Mouse (Mus musculus) monocyte, adult 5-6 weeks (primary cell): ENCODE data around the gene Olfr1148. TPM values are rescaled to one million over a fixed set of nuclear protein-coding genes. Genes with fewer than 3 reads are reported as not detected.

Source experiments
- ATAC-seq: fragments of 153-309, 156-312 bp; replicated peaks from 2 replicates; pipeline ENCODE4 v1.8.0; 2017; ENCODE audit warnings: mild to moderate bottlenecking; ENCODE audit not compliant: low TSS enrichment, insufficient number of reproducible peaks, severe bottlenecking, poor library complexity, low FRiP score
- total RNA-seq: library from RNA; stranded (forward); fragments of 200-1000, 200-491, 200-594 nt; gene quantifications from 3 replicates; pipeline ENCODE4 v1.2.3, GENCODE M21; 2017

Olfr1148 gene
- not detected in 3 replicates for total RNA-seq

DNA sequence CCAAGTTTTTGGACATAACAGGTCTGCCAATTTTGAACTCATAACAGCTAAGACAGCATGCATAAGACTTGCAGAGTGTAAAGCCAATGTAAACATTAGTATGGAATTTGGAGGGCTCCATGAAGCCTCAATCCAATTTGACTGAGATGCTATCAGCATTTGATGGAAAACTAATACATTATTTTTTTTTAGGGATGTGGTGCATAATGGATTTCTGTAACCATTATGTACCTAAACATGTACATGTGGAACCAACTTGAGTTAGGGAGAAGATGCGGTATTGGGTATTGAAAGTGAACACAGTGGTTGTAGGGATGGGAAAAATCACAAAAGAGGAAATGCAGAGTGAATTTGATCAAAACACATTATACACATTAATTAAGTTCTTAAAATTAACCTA is at the start of gene Olfr1148:
Gene Olfr1148 (plus strand): TSS at position 301 of the 400 bp plus-strand sequence.
- ATAC-seq: no peak

GRCm38 (mm10) chr2:87800292-87800691 is 30.0 kb upstream of the Olfr1148 start, which contains the start of gene Olfr1143:
Olfr1143 (plus strand) TSS chr2:87800592.
- no peak for ATAC-seq

GRCm38 (mm10) chr2:87809522-87809921 is 20.8 kb upstream of the Olfr1148 start, which contains the start of gene Olfr1145:
Olfr1145 (plus strand) TSS chr2:87809822.
- no peak for ATAC-seq

GRCm38 (mm10) chr2:87843693-87844092 is 13.4 kb downstream of the Olfr1148 start, which contains the start of gene Olfr1150-ps1:
Olfr1150-ps1 (plus strand) TSS chr2:87843993.
- ATAC-seq: no peak

DNA sequence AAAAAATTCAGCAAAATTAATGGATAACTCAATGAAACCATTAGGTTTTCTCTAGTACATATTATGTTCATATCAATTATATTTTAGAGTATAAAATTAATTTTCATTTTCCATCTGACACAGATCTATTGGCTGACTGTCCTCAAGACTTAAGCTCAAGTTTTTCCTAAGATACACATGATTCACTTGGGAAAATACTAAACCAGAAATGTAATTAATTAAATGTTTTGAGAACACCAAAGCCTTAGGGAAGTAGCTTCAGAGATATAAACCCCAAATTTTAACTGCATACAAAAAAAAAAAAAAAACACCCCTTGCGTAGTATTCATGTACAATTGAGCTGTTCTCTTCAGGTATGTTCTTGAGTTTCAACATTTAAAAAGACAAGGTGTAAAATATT is 25.2 kb downstream of the Olfr1148 start, which contains the start of gene Olfr1151:
Gene Olfr1151 (plus strand): TSS at position 301 of the 400 bp plus-strand sequence.
- no peak for ATAC-seq

- ATAC-seq: no peak
Observed at GRCm38 (mm10) chr2:87866192-87866591, 35.9 kb downstream of the Olfr1148 start, which contains the start of gene Olfr1152. Olfr1152 (plus strand) TSS chr2:87866492.

Other genes with a start within 250 kb of the Olfr1148 start
- not detected in 3 replicates for gene Olfr1130, start 224.3 kb upstream of the Olfr1148 start, total RNA-seq
- gene Olfr1131, start 203.4 kb upstream of the Olfr1148 start, total RNA-seq: not detected in 3 replicates
- not detected in 3 replicates for gene Olfr1132, start 193.0 kb upstream of the Olfr1148 start, total RNA-seq
- not detected in 3 replicates for gene Olfr1133, start 183.2 kb upstream of the Olfr1148 start, total RNA-seq
- gene Olfr1134, start 172.1 kb upstream of the Olfr1148 start, total RNA-seq: not detected in 3 replicates
- gene Olfr1135, start 156.9 kb upstream of the Olfr1148 start, total RNA-seq: not detected in 3 replicates
- gene Olfr1136, start 136.6 kb upstream of the Olfr1148 start, total RNA-seq: not detected in 3 replicates
- not detected in 3 replicates for gene Olfr1137, start 117.4 kb upstream of the Olfr1148 start, total RNA-seq
- gene Olfr1138, start 90.6 kb upstream of the Olfr1148 start, total RNA-seq: not detected in 3 replicates
- not detected in 3 replicates for gene Olfr1140, start 86.8 kb upstream of the Olfr1148 start, total RNA-seq
- gene Olfr1141, start 76.5 kb upstream of the Olfr1148 start, total RNA-seq: not detected in 3 replicates
- 1.2 TPM in 1 of 3 replicates, not detected in the others for gene Olfr152, start 51.0 kb upstream of the Olfr1148 start, total RNA-seq
- gene Olfr1143, start 29.9 kb upstream of the Olfr1148 start, total RNA-seq: not detected in 3 replicates
- not detected in 3 replicates for gene Olfr1145, start 20.7 kb upstream of the Olfr1148 start, total RNA-seq
- gene Olfr1150-ps1, start 13.5 kb downstream of the Olfr1148 start, total RNA-seq: not detected in 3 replicates
- not detected in 3 replicates for gene Olfr1151, start 25.3 kb downstream of the Olfr1148 start, total RNA-seq
- gene Olfr1152, start 36.0 kb downstream of the Olfr1148 start, total RNA-seq: not detected in 3 replicates
- not detected in 3 replicates for gene Olfr1153, start 64.4 kb downstream of the Olfr1148 start, total RNA-seq
- gene Olfr1154, start 74.6 kb downstream of the Olfr1148 start, total RNA-seq: not detected in 3 replicates
- not detected in 3 replicates for gene Olfr1155, start 114.6 kb downstream of the Olfr1148 start, total RNA-seq
- gene Olfr1156, start 122.6 kb downstream of the Olfr1148 start, total RNA-seq: not detected in 3 replicates
- not detected in 3 replicates for gene Olfr1157, start 137.8 kb downstream of the Olfr1148 start, total RNA-seq
- gene Olfr74, start 144.1 kb downstream of the Olfr1148 start, total RNA-seq: not detected in 3 replicates
- gene Olfr1158, start 159.6 kb downstream of the Olfr1148 start, total RNA-seq: not detected in 3 replicates
- gene Olfr1160, start 177.7 kb downstream of the Olfr1148 start, total RNA-seq: 0.32 TPM in 1 of 3 replicates, not detected in the others
- gene Olfr1161, start 192.2 kb downstream of the Olfr1148 start, total RNA-seq: not detected in 3 replicates
- not detected in 3 replicates for gene Olfr73, start 207.2 kb downstream of the Olfr1148 start, total RNA-seq
- gene Olfr1162, start 220.6 kb downstream of the Olfr1148 start, total RNA-seq: not detected in 3 replicates
- gene Olfr1163, start 241.3 kb downstream of the Olfr1148 start, total RNA-seq: not detected in 3 replicates